Mouse (Mus musculus) adrenal gland, adult (tissue): ENCODE data around the gene Clybl.

Experiments
- DNase-seq, 2 experiments: peaks; one replicate each; pipeline ENCODE4 v3.0.0; 2022 to 2023; ENCODE audit warnings: low spot score in 1 of 2; ENCODE audit not compliant: inconsistent age in 2 of 2

Gene Clybl

GRCm38 (mm10) chr14:122243874-122244273 is 62.4 kb downstream of the Clybl start:
- DNase-seq: no peak

- no peak for DNase-seq
Measured at GRCm38 (mm10) chr14:122246919-122247859, 65.7 kb downstream of the Clybl start.

DNA sequence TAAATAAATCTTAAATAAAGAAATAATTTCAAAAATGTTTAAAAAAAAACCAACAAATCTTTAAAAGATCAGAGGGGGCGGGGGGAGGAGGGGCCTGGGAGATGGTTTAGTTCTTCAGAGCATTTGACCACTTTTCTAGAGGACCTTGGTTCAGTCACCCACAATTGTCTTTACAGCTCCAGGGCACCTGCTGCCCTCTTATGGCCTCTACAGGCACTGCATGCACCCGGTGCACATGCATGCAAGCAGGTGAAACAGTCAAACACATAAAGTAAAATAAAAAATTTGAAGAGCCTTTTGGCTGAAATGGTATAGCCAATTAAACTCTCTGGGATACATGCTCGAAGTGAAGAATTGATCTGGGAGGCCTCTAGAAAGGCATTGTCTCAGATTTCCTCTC is 67.6 kb downstream of the Clybl start:
- DNase-seq: no peak

GRCm38 (mm10) chr14:122251346-122251745 is 69.8 kb downstream of the Clybl start:
- DNase-seq: no peak

- no peak for DNase-seq
Measured at GRCm38 (mm10) chr14:122255562-122256260, 74.2 kb downstream of the Clybl start.

- no peak for DNase-seq
Measured at GRCm38 (mm10) chr14:122256261-122256634, 74.7 kb downstream of the Clybl start.

DNA sequence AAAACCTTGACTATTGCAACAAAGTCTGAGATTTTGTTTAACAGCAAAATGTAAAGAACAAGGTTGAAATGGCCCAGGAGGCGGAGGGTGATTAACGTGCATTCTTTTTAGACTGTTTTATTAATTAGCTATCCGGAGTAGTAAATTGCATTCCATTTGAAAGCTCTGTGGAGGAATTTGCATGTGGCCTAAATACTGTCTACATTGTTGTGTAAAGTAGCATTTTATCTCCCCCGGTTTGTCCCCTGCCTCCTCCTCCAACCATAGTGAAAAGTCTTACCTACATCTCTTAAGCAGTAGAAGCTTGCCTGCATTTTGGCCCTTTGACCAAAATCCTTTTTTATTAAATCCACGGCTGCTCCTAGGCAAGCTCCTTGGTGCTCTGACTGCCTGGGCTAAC is 76.8 kb downstream of the Clybl start:
- no peak for DNase-seq

DNA sequence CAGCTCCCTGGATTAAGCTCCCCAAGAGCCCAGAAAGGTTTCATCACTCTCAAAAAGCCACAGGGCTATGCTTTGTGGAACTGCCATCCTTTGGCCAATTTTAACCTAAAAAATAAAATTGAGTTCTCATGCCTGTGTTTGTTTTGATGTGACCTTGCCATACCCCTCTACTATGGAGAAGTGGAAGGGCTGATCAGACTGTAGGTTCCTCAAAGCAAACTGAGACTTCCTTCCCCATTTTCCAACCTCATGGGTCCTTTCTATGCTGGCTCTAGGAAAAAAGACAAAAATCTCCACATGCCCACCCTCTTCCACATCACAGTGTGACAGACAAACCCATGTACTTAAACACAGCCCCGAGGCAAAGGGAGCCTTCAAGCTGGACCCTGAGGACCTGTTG is 79.7 kb downstream of the Clybl start:
- DNase-seq: no peak

- no peak for DNase-seq
Measured at GRCm38 (mm10) chr14:122262851-122263659, 81.6 kb downstream of the Clybl start.

DNA sequence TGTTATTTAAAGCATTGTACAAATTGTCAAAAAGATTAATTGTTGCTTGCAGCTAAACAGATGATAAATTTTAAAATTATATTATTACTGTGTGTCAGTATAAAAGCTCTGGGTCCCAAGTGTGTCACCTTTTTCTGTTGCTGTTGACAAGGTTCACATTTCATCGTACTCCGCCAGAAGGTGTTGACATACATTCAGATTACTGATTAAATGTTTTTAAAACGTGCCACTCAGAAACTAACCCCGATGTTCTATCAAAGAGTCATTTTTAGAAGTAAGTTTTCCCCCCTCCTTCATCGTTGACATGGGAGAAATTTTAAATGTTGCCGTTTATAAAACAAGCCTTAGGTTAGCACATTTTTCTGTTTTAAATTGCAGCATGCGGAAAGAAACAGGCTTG is 83.7 kb downstream of the Clybl start:
- no peak for DNase-seq

GRCm38 (mm10) chr14:122267590-122267989 is 86.1 kb downstream of the Clybl start:
- DNase-seq: no peak

- DNase-seq: no peak
Measured at GRCm38 (mm10) chr14:122271104-122271746, 89.7 kb downstream of the Clybl start.

GRCm38 (mm10) chr14:122277142-122277541 is 95.6 kb downstream of the Clybl start:
- DNase-seq: no peak

DNA sequence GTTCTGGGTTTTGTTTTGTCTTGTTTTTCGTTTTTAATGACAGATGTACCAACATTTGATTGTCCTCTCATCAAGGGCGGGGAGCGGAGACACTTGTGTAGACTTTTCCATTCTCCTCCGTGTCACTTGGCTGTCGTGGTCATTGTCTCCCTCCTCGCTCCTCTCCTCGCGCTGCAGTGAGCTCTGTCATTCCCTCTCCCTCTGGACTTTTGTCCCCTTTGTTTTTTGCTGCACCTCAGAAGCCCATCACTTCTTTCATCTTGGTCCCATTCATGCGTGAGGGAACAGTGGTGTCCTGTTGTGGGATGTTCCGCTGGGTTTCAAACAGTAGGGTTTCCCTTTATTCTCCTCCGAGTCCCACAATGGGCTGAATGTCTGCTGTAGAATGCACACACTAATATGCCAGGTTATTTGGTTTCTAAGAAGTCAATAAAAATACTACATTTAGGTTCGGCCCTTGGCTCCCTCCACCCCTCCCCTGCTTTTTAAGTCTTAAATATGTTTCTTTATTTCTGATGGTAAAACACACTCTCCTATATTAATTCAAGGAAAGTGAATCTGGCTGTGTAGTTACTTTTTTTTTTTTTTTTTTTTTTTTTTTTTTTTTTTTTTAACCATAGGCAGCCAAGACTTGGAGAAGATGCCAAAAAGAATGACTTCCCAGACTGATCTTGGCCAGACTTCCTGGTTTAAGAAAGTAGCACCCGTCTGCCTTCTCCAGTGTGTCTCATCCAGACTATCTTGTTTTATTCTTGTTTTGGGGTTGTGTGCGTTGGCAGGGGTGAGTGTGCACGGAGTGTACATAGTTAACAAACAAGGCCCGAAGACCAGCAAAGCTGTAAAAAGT is 98.2 kb downstream of the Clybl start:
- no peak for DNase-seq

GRCm38 (mm10) chr14:122280309-122281071 is 99.0 kb downstream of the Clybl start:
- no peak for DNase-seq

GRCm38 (mm10) chr14:122281072-122281634 is 99.6 kb downstream of the Clybl start:
- no peak for DNase-seq

- no peak for DNase-seq
Measured at GRCm38 (mm10) chr14:122283959-122284358, 102.5 kb downstream of the Clybl start.

DNA sequence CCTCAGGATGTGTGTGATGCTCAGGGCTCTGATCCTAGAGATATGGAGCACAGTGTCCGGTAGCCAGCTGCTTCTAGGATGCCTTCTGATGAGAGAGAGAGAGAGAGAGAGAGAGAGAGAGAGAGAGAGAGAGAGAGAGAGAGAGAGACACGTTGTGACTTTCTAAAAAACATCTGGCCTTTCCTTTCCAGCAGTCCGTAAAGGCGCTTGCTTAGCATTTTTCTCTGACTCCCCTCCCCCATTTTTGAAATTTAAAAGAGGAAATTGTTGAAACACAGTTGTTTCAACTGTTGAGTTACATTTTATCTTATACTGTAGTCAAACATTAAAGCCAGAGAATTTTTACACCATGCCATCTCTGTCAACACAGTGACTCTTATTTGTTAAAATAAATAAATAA is 114.9 kb downstream of the Clybl start:
- no peak for DNase-seq

DNA sequence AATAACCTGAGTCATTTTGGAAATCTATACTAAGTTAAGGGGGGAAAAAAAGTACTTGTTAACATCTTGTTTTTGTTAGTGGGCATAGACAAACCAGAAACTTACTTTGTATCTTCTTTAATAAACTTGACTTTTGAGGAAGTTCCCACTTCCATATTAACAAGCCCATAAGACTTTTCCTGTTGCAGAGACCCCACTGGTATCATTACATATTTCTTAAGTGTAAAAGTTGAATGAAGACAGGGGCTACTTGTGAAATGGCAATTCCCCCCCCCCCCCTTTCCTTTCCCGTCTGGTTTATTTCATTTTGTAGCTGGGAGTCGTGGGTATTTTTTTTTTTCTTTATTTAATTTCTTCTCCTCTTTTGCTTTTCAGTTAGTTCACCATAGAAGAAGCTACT is 115.4 kb downstream of the Clybl start:
- no peak for DNase-seq
